Mouse (Mus musculus): ENCODE results near the gene Ascc2. TPM values are rescaled to one million over a fixed set of nuclear protein-coding genes. Genes with fewer than 3 reads are reported as not detected.

The Ascc2 gene
- polyA plus RNA-seq, 1 experiment from 2014 or later: 36.6 TPM

GRCm38 (mm10) chr11:4683516-4683915 is 46.0 kb downstream of the Ascc2 start:
- H3K4me2 ChIP-seq: no peak overlapping the region
- no peaks in the 10 kb centered on the region for H3K4me1 ChIP-seq (ENCODE audit: insufficient read depth)
- WGBS: 81% methylated on average over 6 of the region's 6 CpGs
- H3K36me3 ChIP-seq (ENCODE audit: insufficient read depth): peaks cover 41% of the 10 kb centered on the region
- no peaks in the 10 kb centered on the region for H3K9me3 ChIP-seq (ENCODE audit: low read depth, low read length)
- ATAC-seq (ENCODE audit: insufficient read depth): no peak
- H3K27ac ChIP-seq (ENCODE audit: low read depth): no peak overlapping the region
- H3K27me3 ChIP-seq (ENCODE audit: insufficient read depth, low read length): no peaks in the 10 kb centered on the region
- no peak for DNase-seq
- H3K9ac ChIP-seq: no peak overlapping the region
- no peak overlapping the region for H3K4me3 ChIP-seq (ENCODE audit: low read depth, low read length)
- no peak for TF ChIP-seq CTCF (IDR thresholded peaks at IDR 0.05; ENCODE audit: low read depth)

DNA sequence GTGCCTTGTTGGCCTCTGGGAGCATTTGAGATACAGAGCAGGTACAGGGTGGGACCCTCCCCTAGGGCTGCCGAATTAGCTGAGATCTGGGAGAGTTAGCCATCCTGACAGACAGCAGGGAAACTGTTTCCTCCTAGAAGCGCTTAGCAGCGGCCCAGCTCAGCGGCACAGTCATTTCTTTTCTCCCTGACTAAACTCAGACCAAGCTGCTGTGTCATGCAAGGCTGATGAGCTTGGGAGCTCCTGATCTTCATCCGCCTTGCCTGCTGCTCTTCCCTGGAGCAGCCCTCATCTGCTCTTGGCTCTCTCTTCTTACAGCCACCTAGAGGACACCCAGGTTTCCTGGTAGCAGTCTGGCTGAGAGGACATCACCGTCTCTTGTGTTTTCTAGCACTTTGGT is 46.6 kb downstream of the Ascc2 start:
- no peak overlapping the region for H3K4me3 ChIP-seq (ENCODE audit: low read depth, low read length)
- no peak for DNase-seq
- no peaks in the 10 kb centered on the region for H3K27me3 ChIP-seq (ENCODE audit: insufficient read depth, low read length)
- H3K9ac ChIP-seq: no peak overlapping the region
- H3K4me1 ChIP-seq (ENCODE audit: insufficient read depth): no peaks in the 10 kb centered on the region
- H3K9me3 ChIP-seq (ENCODE audit: low read depth, low read length): no peaks in the 10 kb centered on the region
- 65% methylated on average over 6 of the region's 6 CpGs for WGBS
- TF ChIP-seq CTCF (IDR thresholded peaks at IDR 0.05; ENCODE audit: low read depth): no peak
- no peak overlapping the region for H3K4me2 ChIP-seq
- no peak for ATAC-seq (ENCODE audit: insufficient read depth)
- no peak overlapping the region for H3K27ac ChIP-seq (ENCODE audit: low read depth)
- peaks cover 36% of the 10 kb centered on the region for H3K36me3 ChIP-seq (ENCODE audit: insufficient read depth)

- Histone ChIP-seq H3K4me1 (ENCODE audit: insufficient read depth) (no peaks in the 10 kb centered on the region), H3K4me3 (ENCODE audit: low read depth, low read length) (no peak overlapping the region), H3K27me3 (ENCODE audit: insufficient read depth, low read length) (no peaks in the 10 kb centered on the region), H3K9me3 (ENCODE audit: low read depth, low read length) (no peaks in the 10 kb centered on the region), H3K9ac (no peak overlapping the region), H3K36me3 (ENCODE audit: insufficient read depth) (peaks cover 27% of the 10 kb centered on the region), H3K27ac (ENCODE audit: low read depth) (no peak overlapping the region), H3K4me2 (no peak overlapping the region)
- ATAC-seq (ENCODE audit: insufficient read depth): no peak
- TF ChIP-seq CTCF (IDR thresholded peaks at IDR 0.05; ENCODE audit: low read depth): no peak
- peak; percentile 44 for DNase-seq
- 61% methylated on average over 4 of the region's 4 CpGs for WGBS
These were observed 47.5 kb downstream of the Ascc2 start for GRCm38 (mm10) chr11:4685071-4685470.

- H3K4me1 ChIP-seq (ENCODE audit: insufficient read depth): no peaks in the 10 kb centered on the region
- TF ChIP-seq CTCF (IDR thresholded peaks at IDR 0.05; ENCODE audit: low read depth): no peak
- no peaks in the 10 kb centered on the region for H3K27me3 ChIP-seq (ENCODE audit: insufficient read depth, low read length)
- H3K9me3 ChIP-seq (ENCODE audit: low read depth, low read length): no peaks in the 10 kb centered on the region
- ATAC-seq (ENCODE audit: insufficient read depth) (no peak), DNase-seq (no peak)
- 80% methylated on average over 5 of the region's 5 CpGs for WGBS
- H3K9ac ChIP-seq: no peak overlapping the region
- H3K4me3 ChIP-seq (ENCODE audit: low read depth, low read length): no peak overlapping the region
- H3K4me2 ChIP-seq: no peak overlapping the region
- no peak overlapping the region for H3K27ac ChIP-seq (ENCODE audit: low read depth)
- peaks cover 27% of the 10 kb centered on the region for H3K36me3 ChIP-seq (ENCODE audit: insufficient read depth)
These were observed 48.0 kb downstream of the Ascc2 start for GRCm38 (mm10) chr11:4685510-4685909.

GRCm38 (mm10) chr11:4687027-4687426 is 49.5 kb downstream of the Ascc2 start:
- WGBS: 62% methylated on average over 3 of the region's 3 CpGs
- no peak for TF ChIP-seq CTCF (IDR thresholded peaks at IDR 0.05; ENCODE audit: low read depth)
- Histone ChIP-seq H3K27ac (ENCODE audit: low read depth) (no peak overlapping the region), H3K9ac (no peak overlapping the region), H3K27me3 (ENCODE audit: insufficient read depth, low read length) (no peaks in the 10 kb centered on the region), H3K36me3 (ENCODE audit: insufficient read depth) (peaks cover 13% of the 10 kb centered on the region), H3K4me1 (ENCODE audit: insufficient read depth) (no peaks in the 10 kb centered on the region; the same call in 1 of the 2 replicates), H3K4me3 (ENCODE audit: low read depth, low read length) (no peak overlapping the region), H3K4me2 (no peak overlapping the region), H3K9me3 (ENCODE audit: low read depth, low read length) (no peaks in the 10 kb centered on the region)
- no peak for DNase-seq
- no peak for ATAC-seq (ENCODE audit: insufficient read depth)

DNA sequence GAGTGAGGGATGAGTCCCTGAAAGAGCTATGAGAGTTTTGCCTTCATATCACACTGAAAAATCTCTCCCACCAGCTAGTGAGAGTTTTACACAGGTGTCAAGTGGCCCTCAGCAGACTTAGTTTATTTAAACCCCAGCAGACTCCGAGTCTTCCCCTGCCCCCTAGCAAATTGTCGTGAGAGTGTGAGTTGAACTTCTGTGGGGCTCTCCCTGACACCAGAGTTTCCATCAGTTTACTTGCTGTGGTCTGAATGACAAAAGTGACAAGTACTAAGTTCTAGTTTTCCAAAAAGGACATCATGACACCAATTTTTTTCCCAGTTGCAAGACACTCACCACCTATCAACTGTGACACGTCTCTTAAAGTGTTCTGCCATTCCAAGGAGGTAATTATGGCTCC is 50.3 kb downstream of the Ascc2 start:
- 20% methylated on average over 3 of the region's 3 CpGs for WGBS

GRCm38 (mm10) chr11:4688632-4689380 is 51.3 kb downstream of the Ascc2 start:
- no peak overlapping the region; the same call in 1 of the 2 replicates for H3K9ac ChIP-seq
- no peaks in the 10 kb centered on the region for H3K27me3 ChIP-seq (ENCODE audit: insufficient read depth, low read length)
- ATAC-seq (ENCODE audit: insufficient read depth) (no peak), DNase-seq (no peak)
- 44% methylated on average over 11 of the region's 11 CpGs for WGBS
- H3K4me3 ChIP-seq (ENCODE audit: low read depth, low read length): no peak overlapping the region
- no peak for TF ChIP-seq CTCF (IDR thresholded peaks at IDR 0.05; ENCODE audit: low read depth)
- H3K4me2 ChIP-seq: no peak overlapping the region
- no peak overlapping the region for H3K27ac ChIP-seq (ENCODE audit: low read depth)
- H3K36me3 ChIP-seq (ENCODE audit: insufficient read depth): no peaks in the 10 kb centered on the region
- H3K9me3 ChIP-seq (ENCODE audit: low read depth, low read length): no peaks in the 10 kb centered on the region
- H3K4me1 ChIP-seq (ENCODE audit: insufficient read depth): no peaks in the 10 kb centered on the region; the same call in 1 of the 2 replicates

More for the DNA sequence above, 50.3 kb downstream of the Ascc2 start:
- H3K4me1 ChIP-seq (ENCODE audit: insufficient read depth): no peaks in the 10 kb centered on the region; the same call in 1 of the 2 replicates
- no peaks in the 10 kb centered on the region for H3K9me3 ChIP-seq (ENCODE audit: low read depth, low read length)
- H3K27ac ChIP-seq (ENCODE audit: low read depth): no peak overlapping the region
- H3K4me3 ChIP-seq (ENCODE audit: low read depth, low read length): no peak overlapping the region
- no peak for TF ChIP-seq CTCF (IDR thresholded peaks at IDR 0.05; ENCODE audit: low read depth)
- H3K27me3 ChIP-seq (ENCODE audit: insufficient read depth, low read length): no peaks in the 10 kb centered on the region
- no peak for DNase-seq
- H3K4me2 ChIP-seq: no peak overlapping the region
- no peak for ATAC-seq (ENCODE audit: insufficient read depth)
- H3K9ac ChIP-seq: no peak overlapping the region
- H3K36me3 ChIP-seq (ENCODE audit: insufficient read depth): peaks cover 7% of the 10 kb centered on the region

Measured in lung, embryonic 14.5 days (tissue).